Mouse (Mus musculus): ENCODE measurements at regions not wholly inside any gene's neighbourhood (a gene's known extent, or its start where the extent isn't known, plus 50 kb on each side); places are given as distances from the start of the nearest gene placed in this dataset.

DNA sequence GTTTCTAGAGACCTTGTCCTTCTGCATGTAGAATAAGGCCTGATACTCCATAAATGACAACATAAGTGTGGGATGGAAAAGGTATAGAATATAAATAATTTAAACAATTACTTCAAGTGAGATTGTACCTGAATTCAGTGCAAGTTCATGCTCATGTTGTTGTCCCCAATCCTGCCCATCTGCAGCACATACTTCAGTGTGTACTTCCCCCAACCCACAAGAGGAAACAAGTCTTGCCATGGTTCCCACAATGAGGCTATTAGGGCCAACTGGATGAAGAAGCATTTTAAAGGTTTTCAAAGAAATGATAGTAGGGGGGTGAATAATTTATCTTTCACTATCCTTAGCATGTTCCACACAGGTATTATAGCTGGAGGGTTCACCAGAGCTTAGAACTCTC lies 79.4 kb upstream of the Gmds start:
- H3K4me3 ChIP-seq (replicated peaks; ENCODE audit: low read length): no peak overlapping the region
- no peak overlapping the region for H3K9ac ChIP-seq (ENCODE audit: low read length)
- no peaks in the 10 kb centered on the region for H3K36me3 ChIP-seq (ENCODE audit: control insufficient read depth, insufficient read depth, low read length)
- H3K4me2 ChIP-seq (ENCODE audit: low read depth, low read length): no peak overlapping the region
- H3K27me3 ChIP-seq (ENCODE audit: control insufficient read depth, insufficient read depth, low read length): no peaks in the 10 kb centered on the region
- no peak for ATAC-seq (ENCODE audit: insufficient read depth, low FRiP score)
- no peaks in the 10 kb centered on the region for H3K9me3 ChIP-seq (replicated peaks; ENCODE audit: control insufficient read depth, low read length)
- H3K4me1 ChIP-seq (ENCODE audit: control insufficient read depth, insufficient read depth, low read length): no peaks in the 10 kb centered on the region
- H3K27ac ChIP-seq (ENCODE audit: low read length): no peak overlapping the region

DNA sequence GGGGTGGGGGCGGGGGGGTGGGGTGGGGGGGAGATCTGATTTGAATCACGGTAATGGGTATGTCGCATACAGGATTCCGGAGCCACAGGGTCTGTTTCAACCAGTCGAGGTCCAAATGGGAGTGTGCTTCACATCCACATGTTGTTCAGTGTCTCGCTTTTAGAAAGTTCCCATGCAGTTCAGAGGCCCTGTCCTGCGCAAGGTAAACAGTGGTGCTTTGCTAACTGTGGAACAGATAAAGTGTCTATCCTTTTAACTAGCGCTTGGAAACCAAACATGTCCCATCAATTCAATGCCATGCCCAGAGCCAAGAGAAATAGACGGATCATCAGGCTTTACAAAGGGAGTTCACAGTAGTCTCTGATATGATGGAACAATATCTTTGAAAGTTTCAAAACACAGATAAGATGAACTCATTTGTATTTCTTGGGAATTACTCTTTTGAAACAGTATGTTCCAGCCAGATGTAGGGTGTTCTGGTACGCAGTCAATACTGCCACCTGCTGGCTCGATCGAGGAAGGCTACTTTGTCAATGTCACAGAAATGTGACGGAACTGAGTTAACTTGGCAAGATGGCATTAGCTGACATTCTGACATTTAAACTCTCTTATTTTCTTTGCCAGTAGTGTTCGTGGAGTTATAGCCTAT lies 72.9 kb upstream of the Gmds start:
- no peak overlapping the region for H3K4me2 ChIP-seq (ENCODE audit: low read depth, low read length)
- no peaks in the 10 kb centered on the region for H3K36me3 ChIP-seq (ENCODE audit: control insufficient read depth, insufficient read depth, low read length)
- H3K9me3 ChIP-seq (replicated peaks; ENCODE audit: control insufficient read depth, low read length): no peaks in the 10 kb centered on the region
- WGBS: 40% methylated on average over 14 of the region's 14 CpGs
- peak; percentile 40; the same call in 1 of the 2 replicates for ATAC-seq (ENCODE audit: insufficient read depth, low FRiP score)
- no peak overlapping the region for H3K9ac ChIP-seq (ENCODE audit: low read length)
- no peaks in the 10 kb centered on the region for H3K27me3 ChIP-seq (ENCODE audit: control insufficient read depth, insufficient read depth, low read length)
- no peaks in the 10 kb centered on the region for H3K4me1 ChIP-seq (ENCODE audit: control insufficient read depth, insufficient read depth, low read length)
- H3K4me3 ChIP-seq (replicated peaks; ENCODE audit: low read length): no peak overlapping the region
- H3K27ac ChIP-seq (ENCODE audit: low read length): no peak overlapping the region

DNA sequence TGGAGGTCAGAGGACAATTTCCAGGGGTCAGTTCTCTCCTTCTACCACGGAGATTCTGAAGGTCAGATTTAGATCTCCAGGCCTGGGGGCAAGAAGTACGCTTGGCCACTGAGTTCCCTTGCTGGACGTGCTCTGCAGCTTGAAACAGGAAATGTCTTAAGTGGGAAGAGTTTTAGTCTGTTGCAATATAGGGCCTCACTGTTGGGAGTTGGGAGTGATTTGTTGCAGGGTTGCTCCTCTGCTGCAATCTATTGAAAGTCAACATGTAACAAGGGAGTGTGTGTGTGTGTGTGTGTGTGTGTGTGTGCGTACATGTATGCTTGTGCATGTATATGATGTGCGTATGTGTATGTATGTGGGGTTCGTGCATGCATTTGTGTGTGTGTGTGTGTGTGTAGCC lies 71.5 kb upstream of the Gmds start:
- WGBS: 75% methylated on average over 6 of the region's 6 CpGs
- no peaks in the 10 kb centered on the region for H3K27me3 ChIP-seq (ENCODE audit: control insufficient read depth, insufficient read depth, low read length)
- ATAC-seq (ENCODE audit: insufficient read depth, low FRiP score): no peak
- H3K27ac ChIP-seq (ENCODE audit: low read length): no peak overlapping the region
- H3K4me2 ChIP-seq (ENCODE audit: low read depth, low read length): no peak overlapping the region
- H3K9me3 ChIP-seq (replicated peaks; ENCODE audit: control insufficient read depth, low read length): no peaks in the 10 kb centered on the region
- H3K4me3 ChIP-seq (replicated peaks; ENCODE audit: low read length): no peak overlapping the region
- no peaks in the 10 kb centered on the region for H3K4me1 ChIP-seq (ENCODE audit: control insufficient read depth, insufficient read depth, low read length)
- H3K9ac ChIP-seq (ENCODE audit: low read length): no peak overlapping the region
- H3K36me3 ChIP-seq (ENCODE audit: control insufficient read depth, insufficient read depth, low read length): no peaks in the 10 kb centered on the region

DNA sequence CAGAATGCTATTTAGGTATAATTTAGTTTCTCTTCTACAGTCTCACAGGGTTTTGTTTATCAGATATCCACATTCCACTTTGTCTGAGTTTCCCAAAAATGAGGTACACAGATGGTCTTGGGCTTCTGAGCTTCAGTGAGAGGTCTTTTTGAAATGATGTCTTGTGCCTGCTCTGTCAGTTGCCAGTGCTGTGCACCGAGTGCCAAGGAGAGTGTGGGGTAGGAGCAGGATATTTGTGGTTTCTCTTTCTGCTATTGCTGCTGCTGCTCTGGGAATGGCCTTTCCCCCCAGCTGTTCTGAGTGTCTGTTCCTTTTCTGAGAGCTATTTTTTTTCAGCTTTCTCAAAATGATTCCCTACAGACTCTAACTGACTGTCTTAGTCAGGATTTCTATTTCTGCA lies 60.1 kb upstream of the Gmds start:
- no peak overlapping the region for H3K9ac ChIP-seq (ENCODE audit: low read length)
- no peaks in the 10 kb centered on the region for H3K36me3 ChIP-seq (ENCODE audit: control insufficient read depth, insufficient read depth, low read length)
- no peak for ATAC-seq (ENCODE audit: insufficient read depth, low FRiP score)
- 50% methylated on average over 1 of the region's 1 CpGs for WGBS
- no peak overlapping the region for H3K4me3 ChIP-seq (replicated peaks; ENCODE audit: low read length)
- H3K4me2 ChIP-seq (ENCODE audit: low read depth, low read length): no peak overlapping the region
- no peaks in the 10 kb centered on the region for H3K9me3 ChIP-seq (replicated peaks; ENCODE audit: control insufficient read depth, low read length)
- H3K27me3 ChIP-seq (ENCODE audit: control insufficient read depth, insufficient read depth, low read length): no peaks in the 10 kb centered on the region
- H3K4me1 ChIP-seq (ENCODE audit: control insufficient read depth, insufficient read depth, low read length): no peaks in the 10 kb centered on the region
- no peak overlapping the region for H3K27ac ChIP-seq (ENCODE audit: low read length)

Measured in stomach, embryonic 16.5 days (tissue).